Mouse (Mus musculus) testis, adult 2 months (tissue): ENCODE measurements around the gene Fam192a. TPM values are rescaled to one million over a fixed set of nuclear protein-coding genes. Genes with fewer than 3 reads are reported as not detected.

Source experiments
- H3K27ac ChIP-seq: fragments of 200-500 bp; 2 replicates; pipeline ENCODE4 v1.5.1; 2012; ENCODE audit warnings: low read depth, low read length; ENCODE audit not compliant: control insufficient read depth, insufficient read depth
- H3K27me3 ChIP-seq: fragments of 200-500 bp; 2 replicates; pipeline ENCODE4 v1.6.1; 2012; ENCODE audit warnings: mild to moderate bottlenecking, low read length, moderate library complexity; ENCODE audit not compliant: control insufficient read depth, insufficient read depth
- H3K36me3 ChIP-seq: fragments of 200-500 bp; 2 replicates; pipeline ENCODE4 v1.6.1; 2012; ENCODE audit warnings: mild to moderate bottlenecking, low read length; ENCODE audit not compliant: control insufficient read depth, insufficient read depth
- H3K4me1 ChIP-seq: fragments of 200-500 bp; 2 replicates; pipeline ENCODE4 v1.6.1; 2012; ENCODE audit warnings: low read length; ENCODE audit not compliant: control insufficient read depth, insufficient read depth
- H3K4me3 ChIP-seq: fragments of 200-500 bp; 2 replicates; pipeline ENCODE4 v1.5.1; 2012; ENCODE audit warnings: low read depth, mild to moderate bottlenecking, low read length, moderate library complexity, mixed read lengths; ENCODE audit not compliant: control insufficient read depth
- CTCF ChIP-seq: fragments of 200-500 bp; IDR thresholded peaks from 2 replicates; pipeline ENCODE4 v1.5.1; 2012; ENCODE audit warnings: low read depth, mild to moderate bottlenecking, inconsistent platforms, low read length, moderate library complexity; ENCODE audit not compliant: control insufficient read depth, insufficient read depth, insufficient replicate concordance
- POLR2A ChIP-seq: fragments of 200-500 bp; IDR thresholded peaks from 2 replicates; pipeline ENCODE4 v1.6.1; 2012; ENCODE audit warnings: low read depth, mild to moderate bottlenecking, inconsistent platforms, low read length, moderate library complexity; ENCODE audit not compliant: control insufficient read depth
- polyA plus RNA-seq: library from polyadenylated mRNA; depleted of rRNA; stranded (reverse); fragments of >200 nt; gene quantifications from 2 replicates; pipeline ENCODE4 v1.2.3, GENCODE M21; 2012

Gene Fam192a
- polyA plus RNA-seq, 1 experiment: 25.1 TPM

- no peak for TF ChIP-seq CTCF
- no peak for TF ChIP-seq POLR2A
- no peaks in the 10 kb centered on the region for H3K27me3 ChIP-seq
- H3K4me1 ChIP-seq: no peaks in the 10 kb centered on the region
- no peak overlapping the region for H3K4me3 ChIP-seq
- H3K27ac ChIP-seq: no peak overlapping the region
- peaks cover 2% of the 10 kb centered on the region for H3K36me3 ChIP-seq
These were observed 31.9 kb upstream of the Fam192a start for GRCm38 (mm10) chr8:94633564-94634194.

- no peak for TF ChIP-seq CTCF
- no peak for TF ChIP-seq POLR2A
- H3K36me3 ChIP-seq: peaks cover 5% of the 10 kb centered on the region; the same call in 1 of the 2 replicates
- H3K4me3 ChIP-seq: no peak overlapping the region
- H3K27me3 ChIP-seq: no peaks in the 10 kb centered on the region
- H3K4me1 ChIP-seq: no peaks in the 10 kb centered on the region
- no peak overlapping the region for H3K27ac ChIP-seq
These were observed 23.1 kb upstream of the Fam192a start for GRCm38 (mm10) chr8:94624885-94625284.

DNA sequence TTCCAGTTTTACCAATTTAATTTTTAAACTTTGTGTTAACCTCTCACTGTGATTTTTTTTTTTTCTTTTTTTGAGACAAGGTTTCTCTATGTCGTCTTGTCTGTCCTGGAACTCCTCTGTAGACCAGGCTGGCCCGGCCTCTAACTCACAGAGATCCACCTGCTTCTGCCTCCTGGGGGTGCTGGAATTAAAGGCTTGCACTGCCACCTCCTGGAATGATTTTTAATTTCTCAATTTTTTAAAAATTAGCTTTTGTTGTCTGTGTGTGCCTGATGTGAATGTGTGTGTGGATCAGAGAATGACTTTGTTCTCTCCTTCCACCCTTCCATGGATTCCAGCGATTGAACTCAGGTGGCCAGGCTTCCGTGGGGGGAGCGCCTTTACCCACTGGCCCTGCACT is 5.3 kb upstream of the Fam192a start:
- no peak overlapping the region for H3K27ac ChIP-seq
- no peaks in the 10 kb centered on the region for H3K4me1 ChIP-seq
- no peaks in the 10 kb centered on the region for H3K27me3 ChIP-seq
- no peaks in the 10 kb centered on the region for H3K36me3 ChIP-seq
- H3K4me3 ChIP-seq: no peak overlapping the region
- no peak for TF ChIP-seq CTCF
- no peak for TF ChIP-seq POLR2A

DNA sequence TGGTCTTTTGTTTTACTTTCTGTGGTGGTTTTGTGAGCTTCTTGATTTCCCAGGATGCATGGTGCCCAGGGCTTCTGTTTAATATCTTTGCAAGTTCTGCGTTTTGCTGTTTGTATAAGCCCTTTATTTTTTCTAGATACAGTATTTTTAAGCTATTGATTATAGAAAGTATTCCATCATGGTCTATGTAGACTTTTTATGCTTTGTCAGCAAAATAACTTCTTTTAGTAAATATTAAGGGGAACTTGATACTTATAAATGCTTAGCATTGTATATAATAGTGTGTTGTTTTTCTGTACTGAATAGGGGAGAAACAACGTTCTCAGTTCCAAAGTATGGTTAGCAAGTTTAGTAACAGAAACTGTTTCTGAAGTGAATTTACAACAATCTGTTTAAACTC is 2.2 kb upstream of the Fam192a start:
- TF ChIP-seq CTCF (no peak), POLR2A (no peak)
- Histone ChIP-seq H3K36me3 (no peaks in the 10 kb centered on the region), H3K4me1 (peaks cover 2% of the 10 kb centered on the region; the same call in 1 of the 2 replicates), H3K27me3 (no peaks in the 10 kb centered on the region), H3K4me3 (no peak overlapping the region), H3K27ac (no peak overlapping the region)

DNA sequence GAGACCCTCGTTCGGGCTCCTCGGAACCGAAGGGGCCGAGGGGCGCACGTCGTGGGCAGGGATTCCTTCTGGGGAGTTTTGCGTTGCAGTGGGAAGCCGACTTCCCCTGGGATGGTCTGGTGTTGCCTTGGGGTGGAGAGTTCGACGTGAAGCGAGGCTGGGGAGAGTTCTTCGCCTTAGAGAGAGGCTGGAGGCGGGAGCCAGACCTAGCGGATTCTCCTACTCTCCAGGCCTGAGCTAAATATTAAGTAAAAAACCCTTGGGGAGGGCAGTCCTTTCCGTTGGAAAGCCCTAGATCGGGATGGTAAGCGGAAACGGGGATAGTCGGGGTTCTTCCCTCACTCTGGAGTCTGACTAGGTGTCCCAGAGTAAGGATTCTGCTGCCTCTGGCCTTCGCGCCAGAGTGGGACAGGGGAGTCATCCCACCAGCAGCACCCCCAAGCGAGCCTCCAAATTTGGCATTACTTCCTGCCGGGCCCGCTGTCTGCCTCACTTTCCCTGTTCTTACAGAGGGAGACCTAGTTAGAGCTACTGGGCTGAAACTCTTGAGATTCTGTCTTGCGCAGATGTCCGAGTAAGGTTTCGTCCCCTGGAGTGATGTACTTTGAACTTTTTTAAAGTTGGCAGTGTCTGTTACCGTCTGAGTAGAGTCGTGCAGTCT is 804 bp upstream of the Fam192a start:
- Histone ChIP-seq H3K27me3 (no peaks in the 10 kb centered on the region), H3K36me3 (no peaks in the 10 kb centered on the region), H3K4me1 (peaks cover 2% of the 10 kb centered on the region; the same call in 1 of the 2 replicates), H3K4me3 (peak overlapping the region; percentile 100), H3K27ac (peak overlapping the region; percentile 99)
- TF ChIP-seq POLR2A (no peak), CTCF (no peak)

- H3K4me3 ChIP-seq: peak overlapping the region; percentile 100
- no peaks in the 10 kb centered on the region for H3K27me3 ChIP-seq
- TF ChIP-seq POLR2A (no peak), CTCF (no peak)
- peaks cover 2% of the 10 kb centered on the region; the same call in 1 of the 2 replicates for H3K4me1 ChIP-seq
- H3K36me3 ChIP-seq: no peaks in the 10 kb centered on the region
- H3K27ac ChIP-seq: peak overlapping the region; percentile 96
These were observed 677 bp downstream of the Fam192a start for GRCm38 (mm10) chr8:94601034-94601606.

DNA sequence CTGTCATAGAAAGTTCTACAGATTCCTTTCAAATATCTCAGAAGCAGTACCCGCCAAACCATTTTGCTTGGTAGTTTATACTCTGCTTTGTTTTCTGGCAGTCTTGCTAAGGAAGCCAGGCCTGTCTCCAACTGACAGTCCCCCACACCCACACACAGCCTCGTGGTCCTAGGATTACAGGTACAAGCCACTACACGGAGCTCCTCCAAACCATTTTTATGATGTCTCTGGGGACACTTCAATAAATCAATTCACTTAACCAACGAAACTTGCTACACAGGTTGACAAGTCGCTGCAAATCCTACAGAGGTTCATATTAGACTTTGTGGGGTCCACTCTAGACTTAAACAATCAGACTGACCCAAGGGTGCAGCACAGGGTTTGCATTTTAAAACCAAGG is 1.3 kb downstream of the Fam192a start:
- H3K4me3 ChIP-seq: peak overlapping the region; percentile 100
- H3K27me3 ChIP-seq: no peaks in the 10 kb centered on the region
- no peak for TF ChIP-seq CTCF
- H3K27ac ChIP-seq: peak overlapping the region; percentile 96
- H3K36me3 ChIP-seq: no peaks in the 10 kb centered on the region
- peaks cover 2% of the 10 kb centered on the region; the same call in 1 of the 2 replicates for H3K4me1 ChIP-seq

GRCm38 (mm10) chr8:94594211-94594610 is 7.6 kb downstream of the Fam192a start:
- Histone ChIP-seq H3K27me3 (no peaks in the 10 kb centered on the region), H3K4me1 (no peaks in the 10 kb centered on the region), H3K36me3 (no peaks in the 10 kb centered on the region), H3K4me3 (no peak overlapping the region), H3K27ac (no peak overlapping the region)
- TF ChIP-seq CTCF (no peak), POLR2A (no peak)
